ENCODE assay signal across 12 mouse cellular contexts in genomic region chr10:89743266-89743665, GRCm38 (mm10).
"Had no signal": no experiment of that assay in that cellular context is flagged by ENCODE, and none has a peak within 500 bp of the region (broad histone marks: within the 10 kb centered on the region; RNA-seq: fewer than 3 reads in every experiment).

No protein-coding gene starts in this region.

- H3K27ac ChIP-seq: layer of hippocampus, adult 2 months; limb, embryonic 10.5 days; liver, embryonic 15.5 days; midbrain, embryonic 12.5 days had no signal

- H3K9ac ChIP-seq: liver, embryonic 15.5 days; midbrain, embryonic 12.5 days had no signal

- H3K4me2 ChIP-seq: liver, embryonic 11.5 days; liver, embryonic 15.5 days; midbrain, embryonic 12.5 days had no signal

- H3K9me3 ChIP-seq: limb, embryonic 10.5 days; liver, embryonic 15.5 days; midbrain, embryonic 12.5 days had no signal

- H3K36me3 ChIP-seq: limb, embryonic 10.5 days; liver, embryonic 15.5 days; midbrain, embryonic 12.5 days had no signal

- DNase-seq: kidney, adult 18-20 months; kidney, postnatal 10 days; kidney, postnatal 4 days; lung, adult 2 months; lung, postnatal 36 days; thymus, postnatal 4 days had no signal

- H3K27me3 ChIP-seq: liver, embryonic 15.5 days; midbrain, embryonic 12.5 days had no signal

- ATAC-seq: lung, postnatal 0 days had no signal

- H3K4me3 ChIP-seq: layer of hippocampus, adult 2 months; limb, embryonic 10.5 days; liver, embryonic 15.5 days; midbrain, embryonic 12.5 days had no signal
